Mouse (Mus musculus) hindbrain, embryonic 11.5 days (tissue): Measurements from ENCODE around the gene Tnfsf12. TPM values are rescaled to one million over a fixed set of nuclear protein-coding genes. Genes with fewer than 3 reads are reported as not detected.

Experiments
- ATAC-seq: fragments of 200-750 bp; cut with Nextera tagmentation; 2 replicates; pipeline ENCODE4 v1.8.0; 2017; ENCODE audit warnings: mild to moderate bottlenecking, moderate TSS enrichment, moderate library complexity; ENCODE audit not compliant: low FRiP score
- DNase-seq: peaks from one replicate; pipeline ENCODE4 v3.0.0-alpha.2; 2015; ENCODE audit warnings: low spot score
- H3K27ac ChIP-seq: fragments of 300-500 bp; sonication (generic); 2 replicates; pipeline ENCODE4 v1.5.1; 2014; ENCODE audit warnings: mild to moderate bottlenecking, low read depth, low read length
- H3K27me3 ChIP-seq: fragments of 300-500 bp; sonication (generic); 2 replicates; pipeline ENCODE4 v1.6.1; 2014; ENCODE audit warnings: mild to moderate bottlenecking, low read length, moderate library complexity, mixed read lengths; ENCODE audit not compliant: control insufficient read depth, insufficient read depth
- H3K36me3 ChIP-seq: fragments of 300-500 bp; sonication (generic); 2 replicates; pipeline ENCODE4 v1.6.1; 2014; ENCODE audit warnings: mild to moderate bottlenecking, low read length, moderate library complexity, mixed read lengths; ENCODE audit not compliant: control insufficient read depth, insufficient read depth
- H3K4me1 ChIP-seq: fragments of 300-500 bp; sonication (generic); replicated peaks from 2 replicates; pipeline ENCODE4 v1.6.1; 2014; ENCODE audit warnings: low read length, mixed read lengths; ENCODE audit not compliant: control insufficient read depth, insufficient read depth
- H3K4me2 ChIP-seq: fragments of 300-500 bp; sonication (generic); replicated peaks from 2 replicates; pipeline ENCODE4 v1.6.1; 2014; ENCODE audit warnings: mild to moderate bottlenecking, low read depth, low read length
- H3K4me3 ChIP-seq: fragments of 300-500 bp; sonication (generic); 2 replicates; pipeline ENCODE4 v1.5.1; 2014; ENCODE audit warnings: low read depth, low read length
- H3K9ac ChIP-seq: fragments of 300-500 bp; sonication (generic); 2 replicates; pipeline ENCODE4 v1.6.1; 2014; ENCODE audit warnings: low read depth, low read length
- H3K9me3 ChIP-seq: fragments of 300-500 bp; sonication (generic); 2 replicates; pipeline ENCODE4 v1.6.1; 2016; ENCODE audit warnings: low read length; ENCODE audit not compliant: control insufficient read depth
- WGBS: fragments of 180-500 bp; shearing (Covaris S2); extraction: QIAGEN DNeasy Blood & Tissue Kit; methylation state at CpG from one replicate; pipeline ENCODE4 v1.1.7; 2014; 5-methylcytosine and 5-hydroxymethylcytosine counted together
- polyA plus RNA-seq: library from polyadenylated mRNA; unstranded; fragments of >200 nt; fragmentation: Nextera tagmentation; extraction: Ambion mirVana; gene quantifications from 2 replicates; pipeline ENCODE4 v1.2.1, GENCODE M21; 2014

Tnfsf12 gene
- polyA plus RNA-seq, 1 experiment from 2014 or later, result 4.0 TPM

DNA sequence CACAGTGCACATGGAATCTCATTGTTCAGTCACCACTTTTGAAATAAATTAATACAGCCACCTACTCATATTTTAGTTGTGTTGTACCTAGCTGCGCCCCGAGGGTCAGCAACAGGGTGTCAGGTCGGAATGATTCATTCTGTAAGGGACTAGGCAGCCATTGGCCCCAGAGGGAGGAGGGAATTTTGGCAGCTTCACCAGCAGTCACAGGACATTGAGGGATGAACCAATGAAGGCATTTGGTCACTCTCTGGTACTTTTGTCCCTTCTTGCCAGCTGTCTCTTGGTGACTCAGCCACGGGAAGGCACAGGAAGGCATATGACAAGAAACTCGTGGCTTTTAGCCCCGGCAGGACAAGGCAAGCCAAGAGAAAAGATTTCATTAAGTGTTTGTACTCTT, 31.9 kb downstream of the Tnfsf12 start:
- peaks cover 15% of the 10 kb centered on the region for H3K36me3 ChIP-seq
- DNase-seq (no peak), ATAC-seq (no peak)
- H3K9me3 ChIP-seq, result no peaks in the 10 kb centered on the region
- H3K4me3 ChIP-seq, result no peak overlapping the region
- H3K4me2 ChIP-seq, result no peak overlapping the region
- H3K27me3 ChIP-seq, result no peaks in the 10 kb centered on the region
- H3K4me1 ChIP-seq, result peaks cover 4% of the 10 kb centered on the region; the same call in 1 of the 2 replicates
- no peak overlapping the region for H3K9ac ChIP-seq
- peak overlapping the region; percentile 79; the same call in 1 of the 2 replicates for H3K27ac ChIP-seq
- WGBS, result 92% methylated on average over 6 of the region's 6 CpGs

DNA sequence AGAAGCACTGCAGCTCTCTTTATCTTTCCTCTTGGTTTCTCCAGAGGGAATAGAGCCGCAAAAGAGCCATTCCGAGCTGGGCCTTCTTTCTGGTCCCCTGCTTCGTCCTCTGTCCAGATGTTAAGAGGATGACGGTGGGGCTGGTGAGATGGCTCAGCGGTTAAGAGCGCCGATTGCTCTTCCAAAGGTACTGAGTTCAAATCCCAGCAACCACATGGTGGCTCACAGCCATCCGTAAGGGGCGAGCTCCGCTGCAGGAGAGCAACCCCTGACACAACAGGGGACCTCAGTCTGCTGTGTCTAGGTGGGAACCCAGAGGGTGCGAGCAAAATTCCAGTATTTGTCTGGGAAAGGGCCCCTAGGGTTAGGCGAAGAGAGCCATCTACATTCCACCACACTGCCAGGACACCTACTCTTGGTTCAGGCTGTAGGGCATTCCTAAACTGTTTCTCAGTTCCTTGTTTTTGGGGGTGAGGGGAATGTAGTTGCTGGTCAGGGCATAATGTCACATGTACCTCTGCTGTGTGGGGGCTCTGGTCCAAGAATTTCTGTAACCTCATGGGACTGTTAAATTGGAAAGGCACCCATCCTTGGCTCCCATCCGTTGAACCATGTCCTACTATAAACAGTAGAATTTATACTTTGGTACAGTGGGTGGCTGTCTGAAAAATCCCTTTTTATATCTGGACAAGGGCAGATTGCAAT, 32.5 kb downstream of the Tnfsf12 start:
- H3K9ac ChIP-seq, result peak overlapping the region; percentile 8; the same call in 1 of the 2 replicates
- peak overlapping the region; percentile 50; the same call in 1 of the 2 replicates for H3K4me3 ChIP-seq
- H3K36me3 ChIP-seq, result peaks cover 10% of the 10 kb centered on the region
- H3K27me3 ChIP-seq, result no peaks in the 10 kb centered on the region
- 70% methylated on average over 13 of the region's 13 CpGs for WGBS
- no peaks in the 10 kb centered on the region for H3K9me3 ChIP-seq
- peak overlapping the region; percentile 38 for H3K4me2 ChIP-seq
- peak; percentile 28 for ATAC-seq
- no peak for DNase-seq
- peak overlapping the region; percentile 79 for H3K27ac ChIP-seq
- H3K4me1 ChIP-seq, result peaks cover 4% of the 10 kb centered on the region; the same call in 1 of the 2 replicates

DNA sequence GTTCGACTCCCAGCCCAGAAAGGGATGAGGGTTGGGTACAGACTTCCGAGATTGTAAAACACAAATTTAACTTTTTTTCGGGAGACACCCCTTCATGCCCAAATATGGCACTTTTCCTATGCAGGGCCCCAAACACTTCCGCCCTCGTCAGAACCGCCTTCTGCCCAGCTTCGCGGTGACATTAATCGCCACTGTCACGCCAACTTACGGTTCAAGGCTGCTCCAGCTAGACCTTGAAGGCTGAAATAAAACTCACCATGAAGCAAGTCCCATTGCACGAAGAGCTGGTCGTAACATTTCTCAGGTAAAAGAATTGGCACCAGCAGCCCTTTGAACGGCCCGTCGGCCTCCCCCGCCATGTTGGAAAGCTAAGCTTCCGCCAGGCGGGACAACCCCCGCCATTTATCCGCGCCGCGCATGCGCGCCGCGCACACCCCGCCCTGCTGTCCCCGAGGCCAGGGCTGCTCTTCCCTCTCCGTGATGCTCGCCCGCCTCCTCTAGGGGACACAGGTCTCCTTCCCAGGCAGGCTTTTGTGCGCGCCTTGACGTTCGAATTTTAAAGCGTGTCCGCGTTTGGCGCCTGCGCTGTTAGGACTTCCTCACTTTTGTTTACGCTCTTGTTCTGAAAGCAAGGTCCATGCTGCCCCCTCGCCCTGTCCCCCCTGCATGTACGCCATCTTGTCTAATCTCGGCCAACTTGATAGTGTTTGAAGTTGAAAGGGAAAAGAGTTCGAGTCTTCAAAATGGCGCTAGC, 33.3 kb downstream of the Tnfsf12 start, which contains the start of gene Mpdu1:
TSS of gene Mpdu1 (minus strand) at position 430 of the 754 bp plus-strand sequence.
- Histone ChIP-seq H3K9ac (peak within 1 kb of the TSS; percentile 67), H3K4me3 (peak within 1 kb of the TSS; percentile 50), H3K4me2 (peak within 1 kb of the TSS; percentile 38), H3K36me3 (peaks cover 9% of the 10 kb centered on the region; the same call in 1 of the 2 replicates), H3K27me3 (no peaks in the 10 kb centered on the region), H3K27ac (peak within 1 kb of the TSS; percentile 79), H3K9me3 (no peaks in the 10 kb centered on the region), H3K4me1 (peaks cover 4% of the 10 kb centered on the region; the same call in 1 of the 2 replicates)
- ATAC-seq, result peak; percentile 95
- DNase-seq, result peak; percentile 97
- under 1% methylated on average over 48 of the region's 48 CpGs for WGBS

DNA sequence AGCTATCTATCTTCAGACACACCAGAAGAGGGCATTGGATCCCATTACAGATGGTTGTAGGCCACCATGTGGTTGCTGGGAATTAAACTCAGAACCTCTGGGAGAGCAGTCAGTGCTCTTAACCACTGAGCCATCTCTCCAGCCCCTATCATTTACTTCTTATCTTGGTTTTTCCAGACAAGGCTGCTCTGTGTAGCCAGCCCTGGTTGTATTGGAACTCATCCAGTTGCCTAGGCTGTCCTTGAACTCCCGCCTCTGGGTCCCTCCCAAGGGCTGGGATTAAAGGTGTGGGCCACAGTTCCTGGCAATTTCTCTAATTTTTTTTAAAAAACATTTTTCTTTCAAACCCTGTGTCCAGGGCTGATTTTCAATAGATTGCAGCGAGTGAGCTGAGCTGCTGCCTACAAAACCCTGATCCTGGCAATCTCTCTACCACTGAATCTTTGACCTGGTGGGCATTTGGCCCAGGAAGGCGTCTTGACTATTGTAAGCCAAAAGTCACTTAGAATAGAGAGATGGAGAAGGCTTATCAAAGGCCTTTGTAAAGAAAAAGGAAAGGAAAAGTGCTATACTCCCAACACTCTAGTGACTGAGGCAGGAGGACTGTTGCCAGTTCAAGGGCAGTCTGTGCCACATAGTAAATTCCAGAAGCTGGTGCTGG, 34.3 kb downstream of the Tnfsf12 start:
- 80% methylated on average over 3 of the region's 3 CpGs for WGBS
- peaks cover 4% of the 10 kb centered on the region; the same call in 1 of the 2 replicates for H3K4me1 ChIP-seq
- peaks cover 9% of the 10 kb centered on the region; the same call in 1 of the 2 replicates for H3K36me3 ChIP-seq
- H3K4me2 ChIP-seq, result peak overlapping the region; percentile 38
- H3K9ac ChIP-seq, result peak overlapping the region; percentile 67
- no peak for ATAC-seq
- no peaks in the 10 kb centered on the region for H3K27me3 ChIP-seq
- peak overlapping the region; percentile 50 for H3K4me3 ChIP-seq
- peak overlapping the region; percentile 79; the same call in 1 of the 2 replicates for H3K27ac ChIP-seq
- no peaks in the 10 kb centered on the region for H3K9me3 ChIP-seq
- DNase-seq, result no peak

DNA sequence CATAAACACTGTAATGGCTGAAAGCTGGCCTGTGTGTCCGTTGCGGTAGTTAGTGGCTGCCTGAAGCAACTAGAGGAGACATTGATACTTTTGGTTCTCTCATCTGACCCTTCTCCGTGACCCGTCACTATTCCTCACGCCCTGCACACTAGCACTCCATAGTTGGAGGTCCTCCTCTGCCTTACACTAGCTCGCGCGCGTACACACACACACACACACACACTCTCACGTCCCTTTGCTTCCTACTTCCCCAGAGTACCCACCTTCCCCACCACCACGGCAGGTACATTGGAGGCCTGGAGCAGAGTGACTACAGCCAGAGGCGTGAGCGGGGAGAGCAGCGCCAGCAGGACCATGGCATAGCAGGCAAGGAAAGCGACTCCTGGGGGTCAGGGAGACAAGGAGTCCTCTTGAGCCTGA, 38.2 kb downstream of the Tnfsf12 start:
- H3K9me3 ChIP-seq, result no peaks in the 10 kb centered on the region
- H3K4me1 ChIP-seq, result no peaks in the 10 kb centered on the region; the same call in 1 of the 2 replicates
- H3K4me2 ChIP-seq, result no peak overlapping the region
- ATAC-seq (no peak), DNase-seq (no peak)
- H3K9ac ChIP-seq, result no peak overlapping the region
- H3K27me3 ChIP-seq, result no peaks in the 10 kb centered on the region
- H3K4me3 ChIP-seq, result no peak overlapping the region
- peaks cover 8% of the 10 kb centered on the region for H3K36me3 ChIP-seq
- H3K27ac ChIP-seq, result no peak overlapping the region
- WGBS, result 84% methylated on average over 15 of the region's 15 CpGs

DNA sequence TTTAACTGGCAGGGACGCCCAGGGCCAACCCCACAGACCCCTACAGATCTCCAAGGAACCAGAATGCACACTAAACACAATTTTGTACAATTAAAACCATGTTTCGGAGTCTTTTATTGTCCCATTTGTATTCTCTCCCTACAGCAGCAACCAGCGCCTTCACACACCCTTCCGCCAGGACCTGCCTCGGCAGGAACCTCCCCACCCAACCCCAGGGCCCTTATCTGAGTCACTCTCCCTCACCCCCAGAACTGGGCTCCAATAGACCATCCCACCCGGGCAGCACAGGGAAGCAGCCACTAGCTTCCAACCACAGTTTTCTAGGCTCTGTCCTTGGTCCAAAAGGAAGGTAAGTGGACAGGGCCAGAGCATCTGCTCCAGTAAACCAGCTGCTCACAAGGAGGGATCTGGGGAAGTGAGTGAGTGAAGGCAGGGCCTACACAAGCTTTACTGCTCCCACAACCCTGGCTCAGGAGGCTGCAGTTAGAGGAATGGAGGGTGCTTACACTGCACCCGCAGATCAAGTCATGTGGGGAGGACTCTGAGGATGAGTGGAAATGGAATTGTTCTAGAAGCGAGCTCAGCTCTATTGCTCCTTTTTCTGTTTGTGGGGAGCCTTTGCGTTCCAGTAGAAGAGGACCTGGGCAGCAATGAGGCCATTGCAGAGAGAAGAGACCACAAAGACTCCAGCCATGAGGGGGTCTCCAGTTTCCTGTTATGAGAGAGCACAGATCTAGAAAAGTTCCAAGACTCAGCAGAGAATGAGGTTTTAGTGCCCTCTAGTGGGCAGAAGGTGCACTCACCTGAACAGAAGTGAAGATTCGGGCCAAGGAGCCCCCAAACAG, 38.8 kb downstream of the Tnfsf12 start:
- Histone ChIP-seq H3K4me2 (no peak overlapping the region), H3K27me3 (no peaks in the 10 kb centered on the region), H3K4me3 (no peak overlapping the region), H3K9me3 (no peaks in the 10 kb centered on the region), H3K4me1 (no peaks in the 10 kb centered on the region; the same call in 1 of the 2 replicates), H3K27ac (peak overlapping the region; percentile 14; the same call in 1 of the 2 replicates), H3K9ac (no peak overlapping the region), H3K36me3 (peaks cover 11% of the 10 kb centered on the region)
- WGBS, result 82% methylated on average over 10 of the region's 10 CpGs
- ATAC-seq (no peak), DNase-seq (peak; percentile 80)

DNA sequence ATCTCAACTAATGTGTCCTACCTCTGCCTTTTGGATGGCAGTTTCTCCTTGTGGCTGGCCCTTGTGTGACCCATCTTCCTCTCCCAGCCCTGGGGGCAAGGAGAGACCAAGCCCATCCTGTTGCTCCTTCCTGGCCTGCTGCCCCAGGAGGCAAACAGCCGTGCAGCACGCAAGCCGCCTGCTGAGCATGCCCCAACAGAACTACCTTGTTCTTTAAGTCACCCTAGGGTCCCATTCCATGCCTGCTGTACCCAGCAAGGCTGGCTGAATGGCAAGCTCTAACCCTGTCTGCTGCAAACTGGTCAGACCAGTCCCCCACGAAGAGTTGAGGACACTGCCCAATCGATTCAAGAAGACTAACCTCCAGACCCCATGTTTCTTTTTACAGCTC, 39.6 kb downstream of the Tnfsf12 start:
- Histone ChIP-seq H3K9ac (no peak overlapping the region), H3K27me3 (no peaks in the 10 kb centered on the region), H3K4me3 (no peak overlapping the region), H3K36me3 (peaks cover 15% of the 10 kb centered on the region), H3K4me1 (no peaks in the 10 kb centered on the region; the same call in 1 of the 2 replicates), H3K4me2 (no peak overlapping the region), H3K27ac (no peak overlapping the region), H3K9me3 (no peaks in the 10 kb centered on the region)
- no peak for DNase-seq
- 77% methylated on average over 5 of the region's 5 CpGs for WGBS
- ATAC-seq, result no peak
